Mouse (Mus musculus) liver, embryonic 11.5 days (tissue): Measurements from ENCODE around the gene Nup107. TPM values are rescaled to one million over a fixed set of nuclear protein-coding genes. Genes with fewer than 3 reads are reported as not detected.

ENCODE experiments used
- ATAC-seq: fragments of 200-750 bp; cut with Nextera tagmentation; replicated peaks from 2 replicates; pipeline ENCODE4 v1.8.0; 2017; ENCODE audit warnings: moderate number of reproducible peaks, mild to moderate bottlenecking, moderate TSS enrichment, moderate library complexity; ENCODE audit not compliant: low FRiP score
- DNase-seq: peaks from one replicate; pipeline ENCODE4 v3.0.0-alpha.2; 2017; ENCODE audit warnings: low spot score
- H3K27ac ChIP-seq: fragments of 300-500 bp; sonication (generic); 2 replicates; pipeline ENCODE4 v1.5.1; 2014; ENCODE audit warnings: mild to moderate bottlenecking, low read depth, low read length, control low read depth
- H3K27me3 ChIP-seq: fragments of 300-500 bp; sonication (generic); replicated peaks from 2 replicates; pipeline ENCODE4 v1.6.1; 2014; ENCODE audit warnings: low read length, mixed read lengths; ENCODE audit not compliant: control insufficient read depth, insufficient read depth
- H3K36me3 ChIP-seq: fragments of 300-500 bp; sonication (generic); 2 replicates; pipeline ENCODE4 v1.6.1; 2014; ENCODE audit warnings: mild to moderate bottlenecking, low read length, moderate library complexity, mixed read lengths; ENCODE audit not compliant: control insufficient read depth, insufficient read depth
- H3K4me1 ChIP-seq: fragments of 300-500 bp; sonication (generic); replicated peaks from 2 replicates; pipeline ENCODE4 v1.6.1; 2014; ENCODE audit warnings: low read length, mixed read lengths; ENCODE audit not compliant: control insufficient read depth, insufficient read depth
- H3K4me2 ChIP-seq: fragments of 300-500 bp; sonication (generic); 2 replicates; pipeline ENCODE4 v1.6.1; 2014; ENCODE audit warnings: mild to moderate bottlenecking, control low read depth, moderate library complexity
- H3K4me3 ChIP-seq: fragments of 300-500 bp; sonication (generic); 2 replicates; pipeline ENCODE4 v1.5.1; 2014; ENCODE audit warnings: low read depth, low read length, control low read depth
- H3K9ac ChIP-seq: fragments of 300-500 bp; sonication (generic); 2 replicates; pipeline ENCODE4 v1.6.1; 2014; ENCODE audit warnings: low read depth, low read length, control low read depth
- H3K9me3 ChIP-seq: fragments of 300-500 bp; sonication (generic); 2 replicates; pipeline ENCODE4 v1.6.1; 2016; ENCODE audit warnings: low read length, inconsistent platforms, mixed read lengths; ENCODE audit not compliant: control insufficient read depth
- WGBS: fragments of 180-500 bp; shearing (Covaris S2); extraction: QIAGEN DNeasy Blood & Tissue Kit; methylation state at CpG from one replicate; pipeline ENCODE4 v1.1.7; 2014; 5-methylcytosine and 5-hydroxymethylcytosine counted together
- polyA plus RNA-seq: library from polyadenylated mRNA; unstranded; fragments of >200 nt; fragmentation: Nextera tagmentation; extraction: Ambion mirVana; gene quantifications from 2 replicates; pipeline ENCODE4 v1.2.1, GENCODE M21; 2014

Nup107 gene
- polyA plus RNA-seq, 1 experiment from 2014 or later: 102 TPM

DNA sequence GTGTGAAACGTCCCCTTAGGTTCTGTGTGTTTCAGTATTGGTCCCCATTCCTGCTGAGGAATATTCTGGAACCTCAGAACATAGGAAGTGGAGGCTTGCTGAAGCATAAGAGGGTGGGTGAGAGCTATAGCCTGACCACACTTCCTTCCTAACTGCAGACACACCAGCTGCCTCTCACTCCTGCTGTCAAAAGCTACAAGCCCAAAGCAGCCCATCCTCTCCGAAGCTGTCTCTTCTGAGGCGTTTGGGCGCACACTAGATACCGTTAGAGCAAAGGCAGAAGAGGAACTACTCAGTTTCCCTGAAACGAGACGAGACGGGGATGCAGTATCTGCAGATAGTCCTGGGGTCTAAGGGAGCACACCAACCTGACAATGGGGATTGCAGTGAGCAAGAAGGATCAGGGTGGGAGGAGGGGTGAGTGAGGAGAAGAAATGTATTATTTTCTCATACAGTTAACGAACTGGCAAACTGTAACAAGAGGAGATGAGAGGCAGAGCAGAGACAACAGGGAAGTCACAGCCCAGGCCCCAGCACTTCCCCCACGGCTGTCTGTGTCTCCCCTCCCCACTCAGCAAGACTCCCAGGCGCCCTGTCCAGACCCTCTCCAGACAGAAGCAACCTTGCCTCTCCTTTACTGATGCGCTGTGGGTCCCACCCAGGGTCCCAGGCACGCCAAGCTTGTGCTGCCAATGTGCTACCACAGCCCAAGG lies 37.3 kb downstream of the Nup107 start:
- WGBS: 66% methylated on average over 13 of the region's 13 CpGs
- H3K36me3 ChIP-seq: peaks cover 74% of the 10 kb centered on the region
- H3K9ac ChIP-seq: no peak overlapping the region
- H3K4me1 ChIP-seq: no peaks in the 10 kb centered on the region
- no peaks in the 10 kb centered on the region for H3K9me3 ChIP-seq
- H3K27me3 ChIP-seq: no peaks in the 10 kb centered on the region
- peak overlapping the region; percentile 54 for H3K27ac ChIP-seq
- peak; percentile 20; the same call in 1 of the 2 replicates for ATAC-seq
- H3K4me3 ChIP-seq: no peak overlapping the region
- no peak overlapping the region; the same call in 1 of the 2 replicates for H3K4me2 ChIP-seq
- no peak for DNase-seq

DNA sequence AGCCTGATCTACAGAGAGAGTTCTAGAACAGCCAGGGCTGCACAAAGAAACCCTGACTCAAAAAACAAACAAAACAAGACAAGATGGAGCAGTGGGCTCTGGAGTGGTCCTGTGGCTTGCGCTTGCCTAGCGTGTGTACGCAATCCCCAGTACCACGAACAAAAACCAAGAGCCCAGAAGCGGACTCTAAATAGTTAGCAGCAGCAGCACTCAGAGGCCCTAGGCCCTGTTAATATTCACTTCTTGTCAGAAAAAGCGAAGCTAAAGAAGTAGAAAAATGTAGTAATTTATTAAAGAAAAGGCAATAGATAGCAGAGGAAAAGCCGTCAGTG lies 37.9 kb downstream of the Nup107 start:
- ATAC-seq (no peak), DNase-seq (no peak)
- Histone ChIP-seq H3K36me3 (peaks cover 75% of the 10 kb centered on the region), H3K27me3 (no peaks in the 10 kb centered on the region), H3K4me3 (no peak overlapping the region), H3K4me2 (no peak overlapping the region), H3K4me1 (no peaks in the 10 kb centered on the region), H3K9ac (no peak overlapping the region), H3K27ac (no peak overlapping the region), H3K9me3 (no peaks in the 10 kb centered on the region)
- 91% methylated on average over 7 of the region's 7 CpGs for WGBS

DNA sequence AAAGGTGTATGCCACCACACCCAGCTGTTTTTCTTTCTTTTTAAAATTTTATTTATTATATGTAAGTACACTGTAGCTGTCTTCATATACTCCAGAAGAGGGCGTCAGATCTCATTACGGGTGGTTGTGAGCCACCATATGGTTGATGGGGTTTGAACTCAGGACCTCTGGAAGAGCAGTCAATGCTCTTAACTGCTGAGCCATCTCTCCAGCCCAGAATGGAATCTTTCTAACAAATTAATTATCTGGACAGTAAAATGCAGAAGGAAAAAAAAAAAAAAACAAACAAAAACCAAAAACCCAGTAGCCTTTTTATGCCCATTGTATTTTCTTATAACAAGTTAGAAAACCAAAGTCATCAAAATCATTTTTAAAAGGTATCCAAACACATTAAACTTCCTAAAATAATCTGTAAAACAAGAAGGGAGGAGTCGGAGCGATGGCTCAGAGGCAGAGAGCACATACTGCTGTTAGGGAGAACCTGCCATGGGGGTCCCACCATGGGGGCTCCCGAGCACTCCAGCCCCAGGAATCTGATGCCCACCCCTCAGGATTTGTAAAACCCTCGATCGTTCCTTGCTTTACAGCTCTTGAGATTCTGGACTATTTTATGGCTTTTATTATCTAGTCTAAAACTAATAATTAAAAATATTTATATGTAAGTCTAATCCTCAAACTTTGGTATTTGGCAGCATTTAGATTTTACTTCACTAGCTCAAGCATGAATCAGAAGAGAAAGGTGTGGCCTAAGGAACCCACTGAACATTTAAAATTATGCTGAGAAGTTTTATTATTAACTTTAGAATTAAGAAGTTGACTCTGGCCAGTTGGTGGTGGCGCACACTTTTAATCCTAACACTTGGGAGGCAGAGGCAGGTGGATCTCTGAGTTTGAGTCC lies 38.5 kb downstream of the Nup107 start:
- Histone ChIP-seq H3K4me1 (no peaks in the 10 kb centered on the region), H3K27ac (no peak overlapping the region), H3K36me3 (peaks cover 73% of the 10 kb centered on the region), H3K9ac (no peak overlapping the region), H3K4me3 (no peak overlapping the region), H3K9me3 (no peaks in the 10 kb centered on the region), H3K27me3 (no peaks in the 10 kb centered on the region), H3K4me2 (no peak overlapping the region)
- 87% methylated on average over 8 of the region's 8 CpGs for WGBS
- DNase-seq (no peak), ATAC-seq (no peak)

DNA sequence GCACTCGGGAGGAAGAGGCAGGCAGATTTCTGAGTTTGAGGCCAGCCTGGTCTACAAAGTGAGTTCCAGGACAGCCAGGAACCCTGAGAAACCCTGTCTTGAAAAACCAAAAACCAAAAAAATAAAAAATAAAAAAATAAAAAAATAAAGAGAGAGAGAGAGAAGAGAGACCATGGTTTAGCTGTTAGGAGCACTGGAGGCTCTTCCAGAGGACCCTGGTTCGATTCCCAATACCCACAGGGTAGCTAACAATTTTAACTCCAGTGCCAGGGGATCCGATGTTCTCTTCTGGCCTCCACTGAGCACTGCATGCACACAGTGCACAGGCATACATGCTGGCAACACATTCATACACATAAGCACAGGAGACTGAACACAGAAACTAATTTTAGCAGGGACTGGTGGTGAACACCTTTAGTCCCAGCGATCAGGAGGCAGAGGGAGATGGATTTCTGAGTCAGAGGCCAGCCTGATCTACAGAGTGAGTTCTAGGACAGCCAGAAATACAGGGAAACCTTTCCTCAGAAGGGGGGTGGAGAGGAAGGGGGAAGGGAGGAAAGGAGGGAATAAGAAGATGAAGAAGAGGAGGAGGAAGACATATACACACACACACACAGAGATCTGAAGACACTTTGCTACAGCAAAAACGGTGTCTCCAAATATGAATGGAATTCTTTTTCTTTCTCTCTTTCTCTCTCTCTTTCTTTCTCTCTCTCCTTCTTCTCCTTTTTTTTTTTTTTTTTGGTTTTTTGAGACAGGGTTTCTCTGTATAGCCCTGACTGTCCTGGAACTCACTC lies 39.5 kb downstream of the Nup107 start:
- no peaks in the 10 kb centered on the region for H3K9me3 ChIP-seq
- no peak for ATAC-seq
- H3K4me2 ChIP-seq: no peak overlapping the region
- H3K9ac ChIP-seq: no peak overlapping the region
- no peaks in the 10 kb centered on the region for H3K4me1 ChIP-seq
- H3K27ac ChIP-seq: no peak overlapping the region
- H3K4me3 ChIP-seq: no peak overlapping the region
- 95% methylated on average over 5 of the region's 5 CpGs for WGBS
- no peaks in the 10 kb centered on the region for H3K27me3 ChIP-seq
- DNase-seq: no peak
- H3K36me3 ChIP-seq: peaks cover 67% of the 10 kb centered on the region

DNA sequence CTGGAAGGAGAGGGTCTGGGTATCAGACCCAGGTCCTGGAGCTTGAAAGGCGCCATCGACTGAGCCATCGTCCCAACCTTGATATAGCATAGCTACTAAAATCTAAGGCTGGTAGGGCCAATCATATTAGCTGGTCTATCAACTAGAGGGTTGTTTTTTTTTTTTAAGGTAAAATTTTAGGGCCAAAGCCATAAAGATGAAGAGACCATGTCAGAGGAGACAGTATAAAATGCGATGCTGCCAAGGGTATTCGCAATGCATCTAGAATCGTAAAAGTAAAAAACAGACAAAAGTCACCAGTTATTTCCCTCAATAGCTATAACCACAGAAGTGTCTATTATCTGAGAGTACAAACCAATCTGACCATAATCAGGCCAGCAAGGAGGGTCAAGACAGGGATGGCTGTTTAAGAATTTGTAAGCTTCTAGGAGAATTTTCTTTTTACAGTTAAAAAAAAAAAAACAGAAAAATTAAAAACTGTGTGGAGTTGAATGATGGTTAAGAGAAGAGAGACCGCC lies 40.1 kb downstream of the Nup107 start:
- Histone ChIP-seq H3K4me2 (no peak overlapping the region), H3K9me3 (no peaks in the 10 kb centered on the region), H3K4me1 (no peaks in the 10 kb centered on the region), H3K4me3 (no peak overlapping the region), H3K9ac (no peak overlapping the region), H3K27me3 (no peaks in the 10 kb centered on the region), H3K27ac (no peak overlapping the region), H3K36me3 (peaks cover 63% of the 10 kb centered on the region)
- 95% methylated on average over 7 of the region's 7 CpGs for WGBS
- ATAC-seq (no peak), DNase-seq (no peak)

DNA sequence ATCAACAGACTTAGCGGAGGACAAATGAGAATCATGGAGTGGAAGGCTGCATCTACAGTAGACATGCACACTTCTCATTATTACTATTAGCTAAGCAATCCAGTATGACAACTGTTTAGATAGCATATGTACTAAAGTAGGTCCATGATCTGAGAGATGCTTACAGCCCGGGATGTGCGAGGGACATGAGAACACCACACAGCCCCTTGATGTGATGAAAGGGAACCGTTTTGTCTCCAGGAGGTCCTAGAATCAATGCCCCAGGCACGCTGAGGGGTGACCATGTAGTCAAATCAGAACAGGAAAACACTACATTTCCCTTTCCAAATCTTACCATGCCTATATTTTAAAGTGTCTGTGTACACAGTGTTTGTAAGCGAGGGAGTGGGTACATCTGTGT lies 40.8 kb downstream of the Nup107 start:
- Histone ChIP-seq H3K4me2 (no peak overlapping the region), H3K9me3 (no peaks in the 10 kb centered on the region), H3K4me1 (no peaks in the 10 kb centered on the region), H3K9ac (no peak overlapping the region), H3K27me3 (no peaks in the 10 kb centered on the region), H3K4me3 (no peak overlapping the region), H3K36me3 (peaks cover 58% of the 10 kb centered on the region), H3K27ac (no peak overlapping the region)
- ATAC-seq (no peak), DNase-seq (no peak)
- WGBS: 92% methylated on average over 6 of the region's 6 CpGs

DNA sequence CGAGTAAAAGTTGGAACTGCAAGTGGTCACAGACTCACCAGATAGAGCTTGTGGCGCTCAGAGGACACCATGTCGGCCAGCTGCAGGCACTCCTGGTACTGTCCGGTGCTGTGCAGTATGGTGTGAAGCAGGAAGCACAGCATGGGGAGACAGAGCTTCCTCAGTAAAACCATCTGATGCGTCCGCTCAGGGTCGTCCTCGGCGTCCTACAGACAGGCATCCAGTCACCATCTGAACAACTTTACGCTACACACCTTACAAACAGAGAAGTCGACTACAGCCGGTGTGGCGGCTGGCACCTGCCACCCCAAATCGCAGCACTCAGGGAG lies 41.3 kb downstream of the Nup107 start:
- no peaks in the 10 kb centered on the region for H3K4me1 ChIP-seq
- H3K4me3 ChIP-seq: no peak overlapping the region
- no peak overlapping the region for H3K4me2 ChIP-seq
- H3K27me3 ChIP-seq: no peaks in the 10 kb centered on the region
- no peak overlapping the region for H3K27ac ChIP-seq
- no peaks in the 10 kb centered on the region for H3K9me3 ChIP-seq
- no peak overlapping the region for H3K9ac ChIP-seq
- H3K36me3 ChIP-seq: peaks cover 55% of the 10 kb centered on the region
- 96% methylated on average over 14 of the region's 14 CpGs for WGBS
- no peak for DNase-seq
- no peak for ATAC-seq

DNA sequence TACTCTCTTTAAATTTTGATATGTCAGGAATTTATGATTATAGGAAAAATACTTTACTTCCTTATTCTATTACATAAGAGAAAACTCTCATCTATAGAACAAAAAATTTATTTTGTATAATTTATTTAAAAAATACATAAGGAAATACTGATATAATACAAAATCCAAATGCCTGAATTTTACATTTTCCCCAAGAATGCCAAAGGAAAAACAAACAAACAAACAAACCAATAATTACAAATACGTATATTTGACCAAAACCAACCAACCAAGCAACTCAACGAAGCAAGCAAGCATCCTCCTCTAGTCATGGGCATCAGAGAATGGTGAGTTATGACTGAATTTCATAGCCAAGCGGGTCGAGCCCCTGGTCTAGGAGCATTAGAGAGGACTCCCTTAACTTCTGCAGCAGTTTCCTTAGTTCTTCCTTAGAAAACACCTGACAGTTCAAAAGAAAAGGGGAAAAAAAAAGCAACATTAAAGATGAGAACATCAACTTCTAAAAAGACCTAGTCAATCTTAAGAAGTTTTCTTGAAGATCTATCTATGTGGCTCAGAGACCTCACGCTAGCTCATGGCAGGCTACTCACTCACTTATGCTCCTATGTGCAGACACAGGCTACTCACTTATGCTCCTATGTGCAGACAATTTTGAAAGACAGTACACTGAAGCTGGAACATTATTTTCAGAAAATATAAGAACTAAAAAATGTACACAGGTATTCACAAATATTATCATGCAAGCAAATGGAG lies 41.8 kb downstream of the Nup107 start:
- 95% methylated on average over 5 of the region's 5 CpGs for WGBS
- Histone ChIP-seq H3K27me3 (no peaks in the 10 kb centered on the region), H3K36me3 (peaks cover 50% of the 10 kb centered on the region), H3K4me2 (no peak overlapping the region), H3K4me3 (no peak overlapping the region), H3K27ac (no peak overlapping the region), H3K4me1 (no peaks in the 10 kb centered on the region), H3K9ac (no peak overlapping the region), H3K9me3 (no peaks in the 10 kb centered on the region)
- DNase-seq (no peak), ATAC-seq (no peak)
